Mouse (Mus musculus) right cerebral cortex, postnatal 14 days (tissue): ENCODE measurements around the gene Fam160a2.
"Not testable (repeated sequence)": the region's sequence is repeated elsewhere in the genome, so short reads cannot be mapped to it uniquely, and the experiment has no call there.

Experiments
- DNase-seq: peaks from one replicate; pipeline ENCODE4 v3.0.0; 2022

Gene Fam160a2

DNA sequence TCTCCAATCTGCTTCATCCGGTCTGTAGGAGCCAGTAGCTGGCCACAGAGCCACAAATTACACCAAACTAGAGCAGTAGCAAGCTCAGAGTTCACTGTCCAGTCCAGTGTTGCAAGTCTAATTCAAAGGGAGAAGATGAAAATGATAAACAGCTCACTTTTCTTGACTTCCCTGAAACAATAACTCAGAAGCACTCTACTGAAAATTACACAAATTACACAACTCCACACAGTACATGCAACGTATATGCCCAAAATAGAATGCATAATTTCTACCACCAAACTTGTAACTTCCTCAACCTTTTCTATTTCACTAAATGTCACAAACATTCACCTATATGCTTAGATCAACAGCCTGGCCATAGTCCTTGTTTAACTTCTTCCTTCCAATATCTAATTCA, 9.6 kb downstream of the Fam160a2 start:
- DNase-seq: no peak

DNA sequence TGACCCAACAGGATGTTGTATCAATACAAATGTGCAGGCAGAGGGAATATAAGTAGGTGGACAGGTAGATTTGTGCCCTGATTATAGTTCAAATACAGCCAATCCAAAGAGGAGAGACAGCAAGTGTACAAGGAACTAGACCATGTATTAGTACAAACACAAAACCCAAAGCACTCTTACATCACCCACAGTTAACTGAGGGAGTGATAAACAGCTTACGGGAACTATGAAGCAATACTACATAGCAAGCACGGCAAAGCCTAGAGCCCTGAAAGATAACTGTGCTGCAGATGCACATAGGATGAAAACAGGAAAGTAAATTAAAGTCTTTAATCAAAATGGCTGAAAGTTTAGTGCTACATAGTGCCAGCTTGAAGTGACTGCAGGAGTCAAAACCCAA, 12.2 kb downstream of the Fam160a2 start:
- DNase-seq: no peak

DNA sequence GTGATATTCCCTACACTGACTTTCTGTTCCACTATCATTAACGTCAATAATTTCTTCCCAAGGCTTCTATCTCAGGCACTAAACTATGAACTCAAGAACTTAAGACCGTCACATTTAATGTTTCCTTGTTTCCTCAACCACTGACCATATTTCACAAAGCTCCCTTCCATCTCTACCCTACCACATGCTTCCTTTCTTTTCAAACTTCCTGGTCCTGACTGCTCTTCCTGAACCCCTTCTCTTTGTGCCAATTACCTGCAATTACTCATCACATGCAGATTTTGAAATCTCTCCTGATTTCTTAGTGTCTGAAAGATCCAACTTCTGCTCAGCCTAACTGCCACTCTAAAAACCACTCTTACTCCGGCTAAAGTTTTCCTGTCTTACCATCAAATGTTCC, 19.5 kb downstream of the Fam160a2 start:
- DNase-seq: no peak

DNA sequence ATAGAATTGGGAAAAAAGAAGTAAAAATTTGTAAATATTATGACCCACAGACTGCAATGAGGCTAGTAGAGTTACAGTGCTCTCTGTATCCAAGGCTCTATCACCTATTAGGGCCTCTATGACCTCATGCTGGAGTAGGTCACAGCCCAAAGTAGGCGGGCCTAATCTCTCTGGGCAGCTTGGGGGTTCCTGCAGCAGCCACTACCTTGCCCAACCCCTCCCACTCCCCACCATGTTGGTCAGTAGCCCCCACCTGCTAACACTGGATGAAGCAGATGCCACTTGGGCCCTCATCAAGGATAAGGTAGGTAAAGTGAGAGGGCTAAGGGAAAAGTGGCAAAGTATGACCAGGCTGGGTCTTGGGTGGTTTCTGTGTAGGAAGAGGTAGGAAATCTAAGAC, 25.0 kb downstream of the Fam160a2 start, which contains the start of gene Gm5901:
TSS of gene Gm5901 (plus strand) at position 173 of the 400 bp plus-strand sequence.
- no peak for DNase-seq

DNA sequence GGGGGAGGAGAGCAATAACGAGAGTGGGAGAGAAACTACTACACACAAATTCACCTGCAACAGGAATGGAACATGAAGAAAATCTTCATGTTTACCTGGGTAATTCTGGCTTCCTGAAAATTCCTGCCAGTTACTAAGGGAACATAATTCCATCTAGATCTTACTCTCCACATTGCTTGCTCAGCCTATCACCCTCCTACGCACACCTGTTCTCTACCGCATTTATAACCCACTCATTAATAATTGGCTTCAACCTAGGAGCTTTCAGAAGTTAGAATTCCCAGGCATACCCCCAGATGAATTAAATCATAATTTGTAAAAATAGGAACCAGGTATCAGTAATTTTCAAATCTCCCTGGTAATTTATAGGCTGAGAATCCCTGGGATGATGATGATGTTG, 25.9 kb downstream of the Fam160a2 start:
- no peak for DNase-seq

DNA sequence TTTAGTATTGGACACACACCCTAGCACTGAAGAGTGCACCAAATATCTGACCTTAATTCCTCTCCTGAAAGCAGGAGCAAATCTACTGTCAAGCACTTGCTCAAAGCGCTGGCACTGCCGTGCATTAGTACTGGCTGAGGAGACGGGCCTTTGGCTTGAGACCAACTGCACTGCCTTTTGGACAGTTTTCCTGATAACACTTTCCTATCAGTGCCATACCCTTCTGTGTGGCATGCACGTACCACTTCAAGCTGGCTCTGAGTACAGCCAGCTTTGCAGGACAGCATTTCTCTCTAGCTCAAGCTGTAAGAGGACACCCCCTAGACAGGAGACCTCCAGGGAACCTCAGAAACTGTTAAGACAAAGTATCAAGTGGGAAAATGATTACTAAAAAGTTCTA, 26.3 kb downstream of the Fam160a2 start:
- no peak for DNase-seq

DNA sequence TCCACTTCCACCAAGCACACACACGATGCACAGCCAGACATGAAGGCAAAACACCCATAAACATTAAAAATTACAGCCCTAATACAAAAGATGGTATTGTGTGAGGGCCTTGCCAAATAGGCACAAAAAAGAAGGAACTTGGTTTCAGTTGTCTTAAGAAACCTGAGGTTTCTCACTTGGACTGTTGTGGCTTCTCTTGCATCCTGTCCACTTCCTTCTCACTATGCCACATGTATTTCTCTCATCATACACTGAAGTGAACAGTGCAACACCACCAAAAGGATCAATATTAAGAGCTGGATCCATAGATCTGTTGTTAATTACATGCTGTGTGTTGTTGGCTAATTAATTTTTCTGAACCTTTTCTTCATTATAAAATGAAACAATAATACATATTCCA, 26.9 kb downstream of the Fam160a2 start:
- DNase-seq: no peak

DNA sequence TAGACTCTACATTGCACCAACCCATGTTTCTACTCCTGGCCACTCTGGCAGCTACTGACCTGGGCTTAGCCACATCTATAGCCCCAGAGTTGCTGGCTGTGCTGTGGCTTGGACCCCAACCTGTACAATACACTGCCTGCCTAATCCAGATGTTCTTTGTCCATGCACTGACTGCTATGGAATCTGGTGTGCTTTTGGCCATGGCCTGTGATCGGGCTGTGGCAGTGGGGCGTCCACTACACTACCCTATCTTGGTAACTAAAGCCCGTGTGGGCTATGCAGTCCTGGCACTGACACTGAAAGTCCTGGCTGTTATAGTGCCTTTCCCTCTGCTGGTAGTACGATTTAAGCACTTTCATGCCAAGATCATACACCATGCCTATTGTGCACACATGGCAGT, 31.3 kb downstream of the Fam160a2 start:
- no peak for DNase-seq

DNA sequence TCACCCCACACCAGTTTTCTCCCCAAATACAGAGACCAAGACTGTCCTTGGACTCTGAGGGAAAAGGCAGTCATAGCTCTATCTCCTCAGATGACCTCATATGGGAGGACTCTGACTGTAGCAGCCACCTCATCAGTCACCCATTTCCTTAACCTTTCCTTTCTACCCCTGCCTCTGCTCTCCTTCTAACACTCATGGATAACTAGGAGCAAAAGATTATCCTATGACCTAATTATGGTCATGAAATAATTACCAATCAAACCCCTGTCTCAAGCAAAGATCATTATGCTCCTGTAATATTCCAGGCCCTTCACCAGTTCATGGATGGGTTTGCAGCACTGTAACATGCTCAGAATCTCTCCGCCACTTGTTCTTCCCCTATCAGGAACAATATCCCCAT, 31.9 kb downstream of the Fam160a2 start, which contains the start of gene Olfr692:
TSS of gene Olfr692 (plus strand) at position 301 of the 400 bp plus-strand sequence.
- DNase-seq: no peak

DNA sequence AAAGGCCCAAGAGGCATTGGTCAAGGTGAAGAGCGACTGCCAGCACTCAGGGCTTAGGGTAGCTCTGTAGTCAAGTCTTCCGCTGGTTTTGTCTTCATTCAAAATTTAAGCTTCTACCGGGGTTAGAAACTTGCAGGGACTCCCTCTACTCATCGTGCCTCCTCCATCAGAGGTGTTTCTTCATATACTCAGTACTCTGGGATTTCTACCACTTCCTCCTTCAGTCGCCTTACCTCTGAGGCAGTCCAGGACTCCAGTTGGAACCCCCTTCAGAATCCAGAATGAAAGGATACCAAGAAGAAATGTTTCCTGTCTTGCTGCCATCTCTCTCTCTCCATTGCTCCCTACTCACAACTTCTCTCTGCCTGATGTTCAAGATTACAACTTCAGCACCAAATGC, 32.6 kb downstream of the Fam160a2 start:
- no peak for DNase-seq

DNA sequence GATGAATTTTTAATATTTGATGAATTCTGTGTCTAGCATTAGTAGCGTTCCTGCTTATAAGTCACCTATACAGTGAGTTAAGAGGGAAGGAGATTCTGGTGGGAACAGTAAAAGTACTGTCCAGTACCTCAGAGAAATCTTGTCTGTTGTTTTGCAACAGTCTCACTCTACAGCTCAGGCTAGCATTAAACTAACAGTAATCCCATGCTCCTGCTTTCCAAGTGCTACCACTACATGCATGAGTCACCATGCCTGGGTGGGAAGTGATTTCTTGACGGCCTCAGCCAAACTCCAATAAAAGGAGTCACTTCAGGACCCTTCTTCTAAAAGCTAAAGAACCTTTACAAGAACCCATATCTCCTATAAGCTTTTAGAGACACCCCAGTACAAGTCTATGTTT, 38.1 kb downstream of the Fam160a2 start:
- no peak for DNase-seq

DNA sequence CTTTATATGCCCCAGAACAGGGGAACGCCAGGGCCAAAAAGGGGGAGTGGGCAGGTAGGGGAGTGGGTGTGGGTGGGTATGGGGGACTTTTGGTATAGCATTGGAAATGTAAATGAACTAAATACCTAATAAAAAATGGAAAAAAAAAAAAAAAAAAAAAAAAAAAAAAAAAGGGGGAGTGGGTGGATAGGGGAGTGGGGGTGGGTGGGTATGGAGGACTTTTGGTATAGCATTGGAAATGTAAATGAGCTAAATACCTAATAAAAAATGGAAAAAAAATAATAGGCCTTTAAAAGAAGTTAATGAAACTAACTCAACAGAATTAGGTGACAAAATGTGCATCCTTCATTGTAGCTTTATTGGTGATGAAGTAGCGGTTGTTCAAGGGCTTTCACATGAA, 43.4 kb downstream of the Fam160a2 start:
- DNase-seq: not testable (repeated sequence)

DNA sequence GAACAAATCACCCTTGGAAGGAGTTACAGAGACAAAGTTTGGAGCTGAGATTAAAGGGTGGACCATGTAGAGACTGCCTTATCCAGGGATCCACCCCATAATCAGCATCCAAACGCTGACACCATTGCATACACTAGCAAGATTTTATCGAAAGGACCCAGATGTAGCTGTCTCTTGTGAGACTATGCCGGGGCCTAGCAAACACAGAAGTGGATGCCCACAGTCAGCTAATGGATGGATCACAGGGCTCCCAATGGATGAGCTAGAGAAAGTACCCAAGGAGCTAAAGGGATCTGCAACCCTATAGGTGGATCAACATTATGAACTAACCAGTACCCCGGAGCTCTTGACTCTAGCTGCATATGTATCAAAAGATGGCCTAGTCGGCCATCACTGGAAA, 43.8 kb downstream of the Fam160a2 start:
- DNase-seq: not testable (repeated sequence)

DNA sequence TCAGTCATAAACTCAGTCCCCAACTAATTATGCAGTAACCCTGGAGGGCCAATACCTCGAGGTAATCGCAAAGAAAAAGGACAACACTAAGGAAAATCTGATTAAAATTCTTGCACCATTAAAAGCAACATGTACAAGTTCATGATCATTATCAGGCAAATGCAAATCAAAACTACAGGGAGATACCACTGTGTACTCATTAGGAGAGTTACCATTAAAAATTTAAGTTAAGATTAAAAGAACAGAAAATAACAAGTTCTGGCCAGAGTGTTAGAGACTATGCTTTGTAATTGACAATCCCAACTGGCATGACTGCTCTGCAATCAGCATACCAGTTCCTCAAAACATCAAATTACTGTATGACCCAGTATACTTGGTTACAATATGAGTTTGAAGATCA, 57.1 kb downstream of the Fam160a2 start:
- no peak for DNase-seq

DNA sequence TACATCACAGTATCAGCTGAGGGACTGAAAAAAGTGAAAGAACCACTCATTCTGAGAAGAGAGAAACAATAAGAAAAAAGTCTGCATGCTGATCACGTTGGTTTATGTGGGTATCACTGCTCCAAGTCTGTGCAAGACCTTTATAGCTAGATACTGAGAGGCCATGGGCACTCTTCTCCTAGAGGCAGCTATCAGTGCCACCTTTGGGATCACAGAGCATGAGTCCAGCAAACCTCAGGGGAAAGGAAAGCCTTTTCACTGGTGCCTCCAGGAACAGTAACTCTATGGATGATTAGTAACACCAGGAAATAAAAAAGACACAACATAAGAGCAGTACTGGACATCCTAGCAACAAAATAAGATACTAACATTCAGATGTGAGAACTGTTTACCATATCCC, 57.7 kb downstream of the Fam160a2 start, which contains the start of gene Olfr691:
TSS of gene Olfr691 (minus strand) at position 101 of the 400 bp plus-strand sequence.
- DNase-seq: no peak

DNA sequence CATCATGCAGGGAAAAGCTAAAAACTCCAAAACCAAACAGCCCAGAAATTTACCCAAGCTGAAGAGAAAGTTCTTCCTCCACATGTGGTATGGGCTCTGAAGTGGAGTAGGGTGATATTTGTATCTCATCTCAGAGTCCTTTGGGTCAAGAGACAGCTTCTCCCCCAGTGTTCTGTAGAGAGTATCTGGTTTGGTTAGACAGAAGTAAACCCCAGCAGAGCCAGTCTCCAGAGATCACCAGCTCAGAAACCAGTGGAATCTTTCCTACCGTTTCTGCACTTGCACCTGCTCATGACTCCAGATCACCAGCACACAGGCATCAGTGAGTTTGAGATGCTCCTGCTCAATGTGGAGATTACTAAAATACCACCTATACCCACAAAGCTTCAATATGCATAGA, 65.8 kb downstream of the Fam160a2 start, which contains the start of gene Olfr690:
TSS of gene Olfr690 (minus strand) at position 101 of the 400 bp plus-strand sequence.
- no peak for DNase-seq

DNA sequence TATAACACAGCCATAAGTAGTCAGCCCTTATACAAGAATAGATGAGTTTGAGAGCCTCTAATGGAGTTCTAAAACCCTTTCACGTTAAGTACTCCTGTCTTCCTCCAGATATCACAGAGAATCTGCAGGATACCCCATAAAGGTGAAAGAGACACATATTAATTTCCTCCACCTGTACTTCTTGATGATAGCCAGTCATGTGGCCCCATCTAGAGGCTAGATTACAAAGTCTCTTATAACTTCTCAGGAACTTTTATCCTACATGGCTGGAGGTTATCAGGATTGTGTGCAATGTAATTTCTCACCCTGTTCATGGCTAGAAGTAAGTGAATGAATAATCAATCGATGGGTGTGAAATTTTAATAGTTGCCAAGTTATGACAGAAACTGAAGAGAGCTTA, 74.6 kb downstream of the Fam160a2 start:
- DNase-seq: no peak
